Mouse (Mus musculus): ENCODE results near the gene Msh5. TPM values are rescaled to one million over a fixed set of nuclear protein-coding genes. Genes with fewer than 3 reads are reported as not detected.
A peak's percentile ranks its signal among the peaks of the same experiment; 100 is the strongest.

Gene Msh5
- polyA plus RNA-seq, 1 experiment, result 15.5 TPM

DNA sequence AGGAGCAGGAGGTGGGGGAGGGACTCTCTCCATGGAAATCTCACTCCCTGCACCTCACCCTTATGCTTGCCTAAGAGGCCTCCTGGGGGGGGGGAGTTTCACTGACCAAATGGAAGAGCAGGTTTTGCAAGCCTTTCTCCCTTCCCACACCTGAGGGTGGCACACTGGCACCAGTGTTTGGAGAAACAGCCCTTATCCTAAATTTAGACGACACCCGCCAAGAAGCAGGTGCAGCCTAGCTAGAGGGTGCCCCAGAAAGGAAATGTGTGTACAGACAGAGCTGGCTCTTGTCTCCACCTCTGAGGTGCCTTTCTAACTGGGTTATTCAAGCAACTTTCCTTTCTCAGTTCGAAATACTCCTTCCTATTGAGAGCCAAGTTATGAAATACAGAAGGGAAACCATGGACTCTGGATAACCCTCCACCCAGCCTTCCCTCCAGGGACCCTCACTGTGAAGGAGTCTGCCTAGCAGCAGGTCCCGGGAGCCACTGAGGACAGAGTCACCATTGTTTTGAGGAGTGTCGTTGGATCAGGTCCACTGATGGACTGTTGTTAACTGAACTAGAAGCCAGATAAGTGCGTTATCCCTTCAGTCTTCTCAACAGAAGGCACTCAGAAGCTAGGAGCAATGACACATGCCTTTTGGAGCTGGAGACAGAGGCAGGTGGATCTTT, 24.1 kb upstream of the Msh5 start:
- peak overlapping the region; percentile 93 for H3K27ac ChIP-seq (ENCODE audit: control insufficient read depth, insufficient read depth, low read length)
- no peak for TF ChIP-seq CTCF (IDR thresholded peaks at IDR 0.05; ENCODE audit: borderline replicate concordance, control insufficient read depth, extremely low read depth, insufficient read depth, low read length, poor library complexity)
- no peak for TF ChIP-seq POLR2A (IDR thresholded peaks at IDR 0.05; ENCODE audit: control insufficient read depth, extremely low read depth, insufficient read depth, low read length, poor library complexity)
- no peak overlapping the region for H3K4me3 ChIP-seq (ENCODE audit: control insufficient read depth, insufficient read depth, low read length)
- peaks cover 32% of the 10 kb centered on the region for H3K4me1 ChIP-seq (replicated peaks; ENCODE audit: control insufficient read depth, insufficient read depth, low read length)
- 43% methylated on average over 6 of the region's 6 CpGs for WGBS
- H3K27me3 ChIP-seq (ENCODE audit: control insufficient read depth, insufficient read depth, low read length), result peaks cover 5% of the 10 kb centered on the region; the same call in 1 of the 2 replicates
- peak; percentile 67 for DNase-seq
- H3K36me3 ChIP-seq (ENCODE audit: control insufficient read depth, insufficient read depth, low read length), result no peaks in the 10 kb centered on the region

DNA sequence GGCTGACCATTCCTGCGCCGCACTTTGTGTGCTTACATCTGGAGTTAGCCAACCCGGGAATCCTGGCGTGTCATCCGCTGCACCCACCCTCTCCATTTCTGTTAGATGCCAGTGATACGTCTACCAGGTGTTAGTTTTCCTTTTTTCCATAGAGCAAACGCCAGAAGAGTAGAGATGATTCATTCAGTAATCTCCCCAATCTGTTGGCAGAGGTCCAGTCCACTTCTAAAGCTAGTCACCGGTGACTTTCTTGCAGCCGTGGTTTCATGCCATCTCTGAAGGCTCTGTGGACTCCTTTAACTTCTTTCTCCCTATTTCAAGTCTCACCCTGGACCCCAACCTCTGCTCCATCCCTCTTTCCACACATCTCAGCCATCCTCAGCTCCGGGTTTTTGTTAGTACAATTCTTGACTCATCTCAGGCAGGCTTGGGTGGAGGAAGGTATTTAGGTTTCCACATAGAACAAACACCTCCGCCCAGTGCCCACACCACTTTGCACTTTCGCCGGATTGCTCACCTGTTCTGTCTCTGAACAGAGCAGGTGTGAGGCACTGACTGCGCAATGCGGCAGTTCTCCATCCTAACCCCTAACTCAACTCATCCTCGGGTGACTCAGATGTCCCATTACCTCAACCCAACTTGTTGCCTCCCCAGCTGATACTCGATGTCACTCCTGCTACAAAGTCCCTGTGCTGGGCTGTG, 21.8 kb upstream of the Msh5 start:
- H3K4me1 ChIP-seq (replicated peaks; ENCODE audit: control insufficient read depth, insufficient read depth, low read length), result peaks cover 31% of the 10 kb centered on the region
- no peak overlapping the region for H3K4me3 ChIP-seq (ENCODE audit: control insufficient read depth, insufficient read depth, low read length)

DNA sequence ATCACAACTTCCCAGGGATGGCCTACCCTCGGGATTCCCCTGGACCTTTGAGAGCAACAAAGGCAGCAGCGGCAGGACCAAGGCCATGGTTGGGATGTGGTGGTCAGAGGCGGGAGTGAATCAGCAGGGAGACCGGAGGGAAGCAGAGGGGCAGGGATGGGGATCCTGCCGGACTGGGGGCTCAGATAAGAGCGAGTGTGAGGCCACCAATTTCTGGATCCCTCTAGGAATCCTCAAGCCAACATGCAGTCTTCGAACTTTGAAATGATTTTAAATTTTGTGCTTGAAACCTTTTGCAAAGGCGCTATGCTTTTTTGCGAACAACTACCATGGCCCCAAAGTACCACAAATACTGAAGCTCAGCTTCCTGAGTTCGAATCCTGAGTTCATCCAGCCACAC, 19.5 kb upstream of the Msh5 start, which contains the start of gene Mpig6b:
Gene Mpig6b (minus strand): TSS at position 101 of the 400 bp plus-strand sequence.
- peaks cover 23% of the 10 kb centered on the region for H3K4me1 ChIP-seq (replicated peaks; ENCODE audit: control insufficient read depth, insufficient read depth, low read length)
- peaks cover 16% of the 10 kb centered on the region for H3K27me3 ChIP-seq (ENCODE audit: control insufficient read depth, insufficient read depth, low read length)
- WGBS, result 64% methylated on average over 10 of the region's 10 CpGs
- no peaks in the 10 kb centered on the region for H3K36me3 ChIP-seq (ENCODE audit: control insufficient read depth, insufficient read depth, low read length)
- TF ChIP-seq POLR2A (IDR thresholded peaks at IDR 0.05; ENCODE audit: control insufficient read depth, extremely low read depth, insufficient read depth, low read length, poor library complexity), result no peak
- TF ChIP-seq CTCF (IDR thresholded peaks at IDR 0.05; ENCODE audit: borderline replicate concordance, control insufficient read depth, extremely low read depth, insufficient read depth, low read length, poor library complexity), result no peak
- DNase-seq, result no peak
- H3K27ac ChIP-seq (ENCODE audit: control insufficient read depth, insufficient read depth, low read length), result no peak within 1 kb of the TSS
- peak within 1 kb of the TSS; percentile 32 for H3K4me3 ChIP-seq (ENCODE audit: control insufficient read depth, insufficient read depth, low read length)

More for the DNA sequence above, 21.8 kb upstream of the Msh5 start:
- DNase-seq, result no peak
- Histone ChIP-seq H3K27me3 (ENCODE audit: control insufficient read depth, insufficient read depth, low read length) (peaks cover 16% of the 10 kb centered on the region), H3K36me3 (ENCODE audit: control insufficient read depth, insufficient read depth, low read length) (no peaks in the 10 kb centered on the region), H3K27ac (ENCODE audit: control insufficient read depth, insufficient read depth, low read length) (no peak overlapping the region)
- TF ChIP-seq CTCF (IDR thresholded peaks at IDR 0.05; ENCODE audit: borderline replicate concordance, control insufficient read depth, extremely low read depth, insufficient read depth, low read length, poor library complexity) (no peak), POLR2A (IDR thresholded peaks at IDR 0.05; ENCODE audit: control insufficient read depth, extremely low read depth, insufficient read depth, low read length, poor library complexity) (no peak)
- WGBS, result 68% methylated on average over 17 of the region's 17 CpGs

DNA sequence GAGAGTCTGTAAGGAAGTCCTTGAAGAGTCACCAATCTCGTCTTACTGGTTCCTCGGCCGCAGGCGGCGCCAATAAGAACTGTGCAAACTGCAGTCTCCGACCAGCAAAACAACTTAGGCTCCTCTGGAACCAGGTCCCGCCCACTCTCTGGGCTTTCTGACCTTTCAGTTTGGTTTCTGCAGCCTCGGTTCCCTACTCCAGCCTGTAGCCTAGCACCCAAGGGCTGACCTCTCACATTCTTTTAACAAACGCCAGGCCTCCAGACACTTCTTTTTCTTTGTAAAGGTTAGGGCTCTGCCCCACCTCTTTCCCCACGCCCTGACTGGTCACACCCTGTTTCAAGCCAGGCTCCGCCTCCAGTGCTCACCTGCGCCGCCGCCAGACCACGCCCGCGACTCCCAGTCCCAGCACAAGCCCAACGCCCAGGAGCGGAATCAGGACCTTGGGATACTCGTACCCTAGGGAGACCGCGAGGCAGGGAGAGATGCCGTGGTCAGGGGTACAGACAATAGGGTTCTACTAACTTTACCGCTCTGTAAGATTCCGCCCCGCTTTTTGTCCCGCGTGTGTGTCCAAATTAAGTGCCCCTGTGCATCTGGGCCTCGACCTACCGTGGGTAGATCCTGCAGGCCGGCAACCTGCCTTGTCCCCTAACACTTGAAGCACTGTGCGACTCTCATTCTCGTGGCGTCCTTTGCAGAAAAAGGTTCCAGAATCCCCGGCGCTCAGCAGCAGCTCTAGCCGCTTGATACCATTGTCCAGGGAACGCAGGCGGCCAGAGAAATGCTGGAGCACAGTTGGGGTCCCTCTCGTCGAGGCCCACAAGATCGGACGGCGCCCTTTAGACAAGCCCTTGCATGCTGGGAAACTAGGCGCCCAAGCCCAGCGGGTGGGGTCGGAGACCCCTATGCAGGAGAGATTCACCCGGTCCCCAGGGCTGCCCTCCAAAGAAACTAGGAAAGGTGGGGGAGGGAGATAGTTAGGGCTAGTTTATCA, 18.7 kb upstream of the Msh5 start, which contains the start of gene Ly6g6c:
Gene Ly6g6c (plus strand): TSS at position 438 of the 997 bp plus-strand sequence.
- 5% methylated on average over 48 of the region's 48 CpGs for WGBS
- Histone ChIP-seq H3K36me3 (ENCODE audit: control insufficient read depth, insufficient read depth, low read length) (no peaks in the 10 kb centered on the region), H3K4me1 (replicated peaks; ENCODE audit: control insufficient read depth, insufficient read depth, low read length) (peaks cover 16% of the 10 kb centered on the region), H3K4me3 (ENCODE audit: control insufficient read depth, insufficient read depth, low read length) (peak within 1 kb of the TSS; percentile 32), H3K27me3 (ENCODE audit: control insufficient read depth, insufficient read depth, low read length) (peaks cover 16% of the 10 kb centered on the region), H3K27ac (ENCODE audit: control insufficient read depth, insufficient read depth, low read length) (no peak within 1 kb of the TSS)
- no peak for DNase-seq
- TF ChIP-seq CTCF (IDR thresholded peaks at IDR 0.05; ENCODE audit: borderline replicate concordance, control insufficient read depth, extremely low read depth, insufficient read depth, low read length, poor library complexity) (no peak), POLR2A (IDR thresholded peaks at IDR 0.05; ENCODE audit: control insufficient read depth, extremely low read depth, insufficient read depth, low read length, poor library complexity) (no peak)

DNA sequence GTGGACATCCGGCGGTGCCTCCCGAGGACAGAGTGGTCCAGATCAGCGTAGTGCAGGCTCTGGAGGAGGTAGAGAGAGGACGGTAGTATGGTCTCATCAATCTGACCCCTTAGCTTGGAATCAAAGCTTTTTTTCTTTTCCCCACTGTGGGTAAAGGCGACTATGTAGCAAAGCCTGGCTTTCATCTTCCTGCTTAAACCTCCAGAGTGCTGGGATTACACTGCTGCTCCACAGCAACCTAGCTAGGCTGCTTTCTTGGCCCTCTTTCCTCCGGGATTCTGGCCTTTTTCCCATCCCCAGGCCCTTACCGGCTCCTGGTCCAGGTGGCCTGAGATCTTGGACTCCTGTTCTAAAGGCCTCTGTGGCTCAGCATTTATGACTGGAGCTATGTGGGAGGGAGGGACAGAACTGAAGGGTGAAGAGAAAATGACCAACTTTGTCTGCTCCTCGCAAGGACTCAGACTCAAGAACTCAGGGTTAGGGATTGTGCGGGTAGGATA, 17.9 kb upstream of the Msh5 start:
- 58% methylated on average over 10 of the region's 10 CpGs for WGBS
- no peak for DNase-seq
- peaks cover 11% of the 10 kb centered on the region for H3K4me1 ChIP-seq (replicated peaks; ENCODE audit: control insufficient read depth, insufficient read depth, low read length)
- H3K4me3 ChIP-seq (ENCODE audit: control insufficient read depth, insufficient read depth, low read length), result no peak overlapping the region
- TF ChIP-seq POLR2A (IDR thresholded peaks at IDR 0.05; ENCODE audit: control insufficient read depth, extremely low read depth, insufficient read depth, low read length, poor library complexity) (no peak), CTCF (IDR thresholded peaks at IDR 0.05; ENCODE audit: borderline replicate concordance, control insufficient read depth, extremely low read depth, insufficient read depth, low read length, poor library complexity) (no peak)
- peaks cover 16% of the 10 kb centered on the region for H3K27me3 ChIP-seq (ENCODE audit: control insufficient read depth, insufficient read depth, low read length)
- H3K27ac ChIP-seq (ENCODE audit: control insufficient read depth, insufficient read depth, low read length), result no peak overlapping the region
- no peaks in the 10 kb centered on the region for H3K36me3 ChIP-seq (ENCODE audit: control insufficient read depth, insufficient read depth, low read length)

Data from thymus, adult 2 months (tissue).